Mouse (Mus musculus) small intestine, adult 2 months (tissue): ENCODE measurements around the gene Racgap1.

ENCODE experiments used
- CTCF ChIP-seq: fragments of 200-500 bp; IDR thresholded peaks from 2 replicates; pipeline ENCODE4 v1.5.1; 2012; ENCODE audit warnings: low read depth, mild to moderate bottlenecking, control low read depth, inconsistent platforms, low read length, moderate library complexity, mixed read lengths; ENCODE audit not compliant: insufficient replicate concordance, insufficient read length; ENCODE audit errors: extremely low read depth
- POLR2A ChIP-seq: fragments of 200-500 bp; IDR thresholded peaks from 2 replicates; pipeline ENCODE4 v1.6.1; 2012; ENCODE audit warnings: low read depth, mild to moderate bottlenecking, control low read depth, inconsistent platforms, low read length, moderate library complexity

DNA sequence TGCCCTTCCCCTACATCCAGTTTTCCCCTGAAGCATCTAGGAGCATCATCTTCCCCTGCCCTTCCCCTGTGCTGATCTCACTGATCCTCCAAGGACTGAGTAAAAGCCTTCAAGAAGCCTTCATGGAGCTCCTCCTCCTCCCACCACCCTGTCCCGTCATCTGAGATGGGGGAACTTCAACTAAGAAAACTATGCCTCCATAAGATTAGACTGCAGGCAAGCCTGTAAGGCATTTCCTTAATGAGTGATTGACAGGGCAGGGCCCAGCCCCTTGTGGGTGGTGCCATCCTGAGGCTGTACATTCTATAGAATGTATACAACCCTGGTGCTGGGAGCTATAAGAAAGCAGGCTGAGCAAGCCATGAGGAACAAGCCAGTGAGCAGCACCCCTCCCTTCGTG, 7.0 kb upstream of the Racgap1 start:
- no peak for TF ChIP-seq POLR2A
- TF ChIP-seq CTCF: no peak
